Mouse (Mus musculus) bone marrow macrophage, adult 2 months (primary cell): ENCODE data around the gene Mepe. TPM values are rescaled to one million over a fixed set of nuclear protein-coding genes. Genes with fewer than 3 reads are reported as not detected.

Experiments used
- H3K27ac ChIP-seq: 2 replicates; pipeline ENCODE4 v1.5.1; 2012; ENCODE audit warnings: low read depth, low read length; ENCODE audit not compliant: insufficient read depth
- H3K4me1 ChIP-seq: 2 replicates; pipeline ENCODE4 v1.6.1; 2012; ENCODE audit warnings: low read length; ENCODE audit not compliant: control insufficient read depth, insufficient read depth
- H3K4me3 ChIP-seq: 2 replicates; pipeline ENCODE4 v1.5.1; 2012; ENCODE audit warnings: mild to moderate bottlenecking, low read length, moderate library complexity; ENCODE audit not compliant: insufficient read depth
- CTCF ChIP-seq: IDR thresholded peaks from 2 replicates; pipeline ENCODE4 v1.5.1; 2012; ENCODE audit warnings: low read depth, mild to moderate bottlenecking, low read length, moderate library complexity
- POLR2A ChIP-seq: IDR thresholded peaks from 2 replicates; pipeline ENCODE4 v1.6.1; 2012; ENCODE audit warnings: mild to moderate bottlenecking, low read depth, low read length, borderline replicate concordance
- polyA plus RNA-seq: library from polyadenylated mRNA; stranded (reverse); fragments of >200 nt; gene quantifications from 2 replicates; pipeline ENCODE4 v1.2.4, GENCODE M21; 2012; ENCODE audit not compliant: missing spikeins, insufficient read depth, insufficient read length

Gene Mepe
- not detected in 2 replicates for polyA plus RNA-seq

DNA sequence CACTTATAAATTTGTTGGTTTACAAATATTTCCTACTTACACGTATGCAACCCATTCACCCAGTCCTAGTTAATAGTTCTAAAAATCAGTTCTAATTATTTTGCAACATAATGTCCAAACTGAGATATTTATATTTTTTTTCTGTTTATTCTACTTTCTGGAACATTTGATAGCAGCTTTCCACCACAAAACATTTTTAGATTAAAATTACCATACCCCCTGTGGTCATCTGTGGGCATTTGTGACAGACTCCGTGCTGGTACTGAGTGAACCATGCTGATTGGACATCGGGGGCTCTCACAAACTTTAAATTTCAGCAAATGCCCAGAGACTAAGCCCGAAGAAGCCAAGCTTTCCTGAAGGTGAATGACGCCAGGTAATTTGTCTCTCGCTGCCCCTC lies at the start of gene Mepe:
Mepe (plus strand) TSS at position 301 of the 400 bp plus-strand sequence.
- no peak within 1 kb of the TSS for H3K4me3 ChIP-seq
- no peak for TF ChIP-seq CTCF
- no peak for TF ChIP-seq POLR2A
- no peak within 1 kb of the TSS for H3K27ac ChIP-seq
- H3K4me1 ChIP-seq = no peaks in the 10 kb centered on the region

DNA sequence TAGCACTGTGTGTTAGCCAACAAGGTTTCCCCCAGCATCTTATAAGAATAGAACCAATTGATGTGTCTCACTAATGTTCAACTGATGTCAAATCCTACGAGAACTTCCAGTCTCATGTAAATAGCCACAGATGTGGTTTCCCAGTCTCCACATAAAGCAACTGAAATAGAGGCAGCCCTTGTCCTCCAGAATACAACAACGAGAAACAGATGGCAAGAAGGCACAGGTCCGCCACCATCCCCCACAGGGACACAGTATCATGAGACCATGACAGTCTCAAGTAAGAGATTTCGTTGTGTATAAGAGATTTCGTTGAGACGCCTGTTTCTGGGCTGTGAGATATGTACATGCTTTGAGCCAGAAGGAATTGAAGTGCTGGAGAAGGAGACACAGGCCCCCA lies 30.9 kb upstream of the Mepe start:
- TF ChIP-seq POLR2A (no peak), CTCF (no peak)
- no peaks in the 10 kb centered on the region for H3K4me1 ChIP-seq
- H3K27ac ChIP-seq = no peak overlapping the region
- H3K4me3 ChIP-seq = no peak overlapping the region

DNA sequence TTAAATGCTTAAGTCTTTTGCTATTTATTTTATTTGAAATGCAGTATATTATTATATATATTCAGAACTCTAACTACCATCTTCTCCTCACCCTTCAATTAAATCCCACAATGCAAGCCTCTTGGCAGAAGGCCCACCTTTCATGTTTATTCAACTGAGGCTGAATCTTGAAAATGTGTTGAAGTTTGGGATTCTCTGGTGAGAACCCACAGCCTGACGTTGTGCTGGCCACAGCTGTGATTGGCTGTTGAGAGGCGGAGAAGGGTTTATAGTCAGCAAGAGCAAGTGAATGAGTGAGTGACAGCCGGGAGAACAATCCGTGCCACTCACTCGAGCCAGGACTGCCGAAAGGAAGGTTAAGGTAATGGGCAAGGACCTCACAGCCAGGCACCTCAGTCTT lies 26.1 kb upstream of the Mepe start, which contains the start of gene Ibsp:
Ibsp (plus strand) TSS at position 178 of the 400 bp plus-strand sequence.
- Histone ChIP-seq H3K4me1 (no peaks in the 10 kb centered on the region), H3K4me3 (no peak within 1 kb of the TSS), H3K27ac (no peak within 1 kb of the TSS)
- TF ChIP-seq CTCF = no peak
- TF ChIP-seq POLR2A = no peak

DNA sequence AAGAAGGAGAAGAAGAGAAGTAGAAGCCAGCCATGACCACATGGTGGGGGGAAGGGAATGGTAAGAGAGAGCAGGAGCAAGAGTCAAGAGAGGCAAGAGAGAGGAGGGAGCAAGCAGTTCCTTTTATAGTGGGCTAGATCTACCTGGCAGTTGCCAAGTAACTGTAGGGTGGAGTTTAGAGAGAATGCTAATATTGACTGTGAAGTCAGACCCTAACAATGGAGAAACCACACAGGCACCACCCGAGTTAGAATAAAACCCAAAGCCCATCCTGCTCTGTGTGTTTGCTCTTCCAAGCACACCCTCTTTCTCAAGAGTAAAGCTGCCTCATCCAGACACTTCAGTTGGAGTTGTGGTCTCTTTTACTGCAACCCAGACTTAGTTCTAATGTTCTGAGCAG lies 11.1 kb upstream of the Mepe start:
- no peak for TF ChIP-seq POLR2A
- no peak for TF ChIP-seq CTCF
- Histone ChIP-seq H3K4me3 (no peak overlapping the region), H3K27ac (no peak overlapping the region), H3K4me1 (no peaks in the 10 kb centered on the region)

DNA sequence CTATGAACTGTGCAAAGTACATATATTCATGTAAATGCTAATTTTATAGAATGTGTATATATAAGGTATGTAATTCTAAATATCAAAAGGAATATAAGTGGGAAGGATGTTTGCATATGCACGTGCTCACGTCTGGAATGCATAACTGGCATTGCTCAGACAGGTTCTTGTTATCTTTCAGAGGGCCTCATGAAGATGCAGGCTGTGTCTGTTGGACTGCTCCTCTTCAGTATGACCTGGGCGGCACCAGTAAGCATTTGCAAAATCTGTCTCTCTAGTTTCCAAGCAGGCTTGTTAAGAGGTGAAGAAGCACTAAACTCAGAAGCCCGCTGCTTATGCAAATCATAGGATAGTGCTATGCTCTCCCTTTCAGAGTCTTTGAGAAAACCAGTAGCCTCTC lies 1.8 kb downstream of the Mepe start:
- TF ChIP-seq POLR2A = no peak
- no peak for TF ChIP-seq CTCF
- Histone ChIP-seq H3K27ac (no peak overlapping the region), H3K4me1 (no peaks in the 10 kb centered on the region), H3K4me3 (no peak overlapping the region)

DNA sequence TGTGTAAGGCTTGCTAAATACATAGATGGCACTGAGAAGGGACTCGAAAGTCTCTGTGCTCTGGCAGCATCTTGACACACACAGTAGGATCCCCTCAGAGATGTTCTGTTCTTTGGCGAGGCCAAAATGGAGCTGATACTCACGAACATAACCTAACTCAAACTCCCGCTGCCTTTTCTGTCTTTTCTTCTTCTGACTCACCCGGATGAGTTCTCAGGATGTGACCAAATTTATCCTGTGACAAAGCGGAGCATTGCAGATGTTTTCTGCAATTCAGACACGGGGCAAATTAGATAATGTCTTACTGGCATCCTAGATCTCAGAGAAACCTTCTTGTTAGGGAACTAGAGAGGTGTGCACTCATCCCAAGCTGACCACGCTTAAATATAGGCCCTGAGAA lies 2.3 kb downstream of the Mepe start:
- Histone ChIP-seq H3K4me3 (no peak overlapping the region), H3K27ac (no peak overlapping the region), H3K4me1 (no peaks in the 10 kb centered on the region)
- no peak for TF ChIP-seq CTCF
- TF ChIP-seq POLR2A = no peak

DNA sequence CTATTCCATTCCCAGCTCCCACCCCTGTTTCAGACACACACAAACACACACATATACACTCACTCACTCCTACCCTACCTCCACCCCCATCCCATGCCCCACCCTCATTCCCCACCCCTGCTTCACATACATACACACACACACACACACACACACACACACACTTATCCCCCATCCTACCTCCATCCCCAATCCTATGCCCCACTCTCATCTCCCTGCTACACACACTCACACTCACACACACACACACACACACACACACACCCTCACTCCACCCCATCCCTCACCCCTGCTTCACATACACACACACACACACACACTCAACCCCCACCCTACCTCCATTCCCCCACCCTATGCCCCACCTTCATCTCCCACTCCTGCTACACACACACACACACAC lies 2.7 kb downstream of the Mepe start:
- Histone ChIP-seq H3K4me1 (no peaks in the 10 kb centered on the region), H3K27ac (no peak overlapping the region), H3K4me3 (no peak overlapping the region)
- TF ChIP-seq POLR2A (no peak), CTCF (no peak)

DNA sequence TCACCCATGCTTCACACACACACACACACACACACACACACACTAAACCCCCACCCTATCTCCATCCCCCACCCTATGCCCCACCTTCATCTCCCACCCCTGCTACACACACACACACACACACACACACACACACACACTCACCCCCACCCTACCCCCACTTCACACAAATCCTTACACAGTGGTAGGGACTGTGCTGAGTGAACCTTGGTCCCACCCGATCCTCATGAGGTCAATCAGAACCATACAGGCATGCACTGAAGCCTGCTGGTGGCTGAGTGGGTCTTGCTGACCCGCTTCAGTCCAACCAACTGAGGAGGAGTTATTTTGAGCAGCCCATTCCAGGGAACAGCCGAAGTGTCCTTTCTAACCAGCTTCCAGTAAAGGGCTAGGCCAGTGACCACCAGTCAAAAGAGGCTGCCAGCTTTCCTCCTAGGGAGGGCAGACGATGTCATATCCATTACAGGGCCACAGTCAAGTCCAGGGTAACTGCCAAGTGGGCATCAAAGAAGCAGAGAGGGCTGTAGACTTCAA lies 3.3 kb downstream of the Mepe start:
- Histone ChIP-seq H3K27ac (no peak overlapping the region), H3K4me1 (0 out of 2 replicates have a peak, but pooled peaks cover 2% of the 10 kb centered on the region), H3K4me3 (no peak overlapping the region)
- TF ChIP-seq POLR2A = no peak
- TF ChIP-seq CTCF = no peak

DNA sequence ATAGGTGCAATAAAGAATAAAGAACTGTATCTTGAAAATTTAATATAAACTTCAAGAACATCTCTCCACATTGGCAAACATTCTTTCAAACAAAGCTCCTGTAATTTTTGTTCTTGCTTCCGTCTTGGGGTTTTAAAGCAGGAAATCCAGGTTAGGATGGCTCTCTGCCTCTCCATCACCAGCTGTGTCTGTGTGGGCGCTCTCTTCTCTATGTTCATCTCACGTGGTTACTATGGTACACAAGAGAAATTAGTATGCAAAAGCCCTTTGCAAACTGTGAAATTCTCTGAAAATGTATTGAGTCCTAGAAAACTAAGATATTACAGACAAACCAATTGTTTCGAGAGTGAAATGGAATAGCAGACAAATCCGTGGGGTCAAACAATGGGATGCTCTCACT lies 4.3 kb downstream of the Mepe start:
- 0 out of 2 replicates have a peak, but pooled peaks cover 2% of the 10 kb centered on the region for H3K4me1 ChIP-seq
- H3K27ac ChIP-seq = no peak overlapping the region
- H3K4me3 ChIP-seq = no peak overlapping the region
- no peak for TF ChIP-seq CTCF
- no peak for TF ChIP-seq POLR2A

DNA sequence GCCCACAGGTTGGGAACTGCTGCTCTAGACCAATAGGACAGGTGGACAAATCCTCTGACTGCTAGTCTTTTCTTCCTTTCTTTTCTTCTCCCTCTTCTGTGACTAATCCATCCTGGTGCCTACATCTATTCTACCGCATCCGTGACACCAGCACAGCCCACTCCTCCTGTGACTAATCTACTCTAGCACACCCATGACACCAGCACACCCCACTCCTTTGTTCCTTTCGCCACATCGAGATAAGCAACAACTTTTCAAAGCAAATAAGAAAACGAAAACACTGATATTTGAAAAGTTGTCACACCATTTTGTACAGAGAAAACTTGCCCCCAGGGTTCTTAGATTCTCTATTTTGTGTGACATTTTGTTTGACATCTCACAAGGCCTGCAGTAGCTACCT lies 5.0 kb downstream of the Mepe start:
- no peak overlapping the region for H3K27ac ChIP-seq
- 0 out of 2 replicates have a peak, but pooled peaks cover 2% of the 10 kb centered on the region for H3K4me1 ChIP-seq
- no peak overlapping the region for H3K4me3 ChIP-seq
- TF ChIP-seq POLR2A = no peak
- no peak for TF ChIP-seq CTCF
